10 mouse cellular contexts compared by ENCODE assay signal in genomic region chr13:97774740-97775425, GRCm38 (mm10). TPM values are rescaled to one million over a fixed set of nuclear protein-coding genes. Genes with fewer than 3 reads are reported as not detected.
DNase-seq lines count a peak whose midpoint lies in the region; ATAC-seq and TF ChIP-seq lines count a peak whose summit lies in the region.
"Had no signal": no experiment of that assay in that cellular context is flagged by ENCODE, and none has a peak within 500 bp of the region (broad histone marks: within the 10 kb centered on the region; RNA-seq: fewer than 3 reads in every experiment).

No protein-coding gene starts in this region.

- H3K9me3 ChIP-seq in kidney, embryonic 14.5 days (ENCODE audit: control insufficient read depth, low read length), result peaks cover 4% of the 10 kb centered on the region; the same call in 1 of the 2 replicates
- H3K9me3 ChIP-seq: embryonic facial prominence, embryonic 13.5 days had no signal

- ATAC-seq in kidney, embryonic 14.5 days (ENCODE audit: low FRiP score, low TSS enrichment), result no peak
- ATAC-seq in megakaryocyte-erythroid progenitor cell, adult 5-6 weeks (replicated peaks; ENCODE audit: low FRiP score, low TSS enrichment, poor library complexity, severe bottlenecking), result no peak

- no peak overlapping the region for H3ac ChIP-seq in myocyte (ENCODE audit: control insufficient read depth, insufficient read length)

- no peak overlapping the region for H3K4me3 ChIP-seq in kidney, embryonic 14.5 days (ENCODE audit: low read length)
- H3K4me3 ChIP-seq in myocyte, result no peak overlapping the region
- H3K4me3 ChIP-seq: embryonic facial prominence, embryonic 13.5 days had no signal

- TF ChIP-seq POLR2A in brain, embryonic 14.5 days (IDR thresholded peaks at IDR 0.05; ENCODE audit: borderline replicate concordance, extremely low read depth, insufficient read depth, insufficient read length, poor library complexity, severe bottlenecking), result no peak
- peak; percentile 39 for TF ChIP-seq POLR2A in myocyte (IDR thresholded peaks at IDR 0.05; ENCODE audit: insufficient read length, low read depth)

- H3K4me1 ChIP-seq in kidney, embryonic 14.5 days (ENCODE audit: control insufficient read depth, insufficient read depth, low read length), result peaks cover 2% of the 10 kb centered on the region; the same call in 1 of the 2 replicates

- no peaks in the 10 kb centered on the region for H3K36me3 ChIP-seq in kidney, embryonic 14.5 days (ENCODE audit: control insufficient read depth, insufficient read depth, low read length)
- no peaks in the 10 kb centered on the region for H3K36me3 ChIP-seq in myocyte (ENCODE audit: control insufficient read depth, insufficient read depth)
- H3K36me3 ChIP-seq: embryonic facial prominence, embryonic 13.5 days; G1E had no signal

- DNase-seq in kidney, postnatal 10 days, result peak; percentile 47
- DNase-seq in brain, embryonic 14.5 days (ENCODE audit: low read depth), result peak; percentile 87
- DNase-seq in heart, adult 18-20 months, result peak; percentile 74 to 84
- peak; percentile 56 to 64 for DNase-seq in layer of hippocampus, postnatal 10 days (ENCODE audit: low spot score in 2 of 2)
- DNase-seq in urinary bladder, postnatal 10 days (ENCODE audit: low spot score), result no peak

- no peak overlapping the region for H3K27ac ChIP-seq in kidney, embryonic 14.5 days (ENCODE audit: low read depth, low read length)
- H3K27ac ChIP-seq: embryonic facial prominence, embryonic 13.5 days had no signal

- no peak overlapping the region for H3K4me2 ChIP-seq in kidney, embryonic 14.5 days (replicated peaks; ENCODE audit: low read depth, low read length)
- H3K4me2 ChIP-seq in myocyte (ENCODE audit: low read depth), result peak overlapping the region; percentile 38
- H3K4me2 ChIP-seq: embryonic facial prominence, embryonic 13.5 days had no signal

- H3K9ac ChIP-seq in kidney, embryonic 14.5 days (ENCODE audit: low read depth, low read length), result no peak overlapping the region
- H3K9ac ChIP-seq: embryonic facial prominence, embryonic 13.5 days had no signal

- no peaks in the 10 kb centered on the region for H3K27me3 ChIP-seq in kidney, embryonic 14.5 days (ENCODE audit: control insufficient read depth, insufficient read depth, low read length)
- no peaks in the 10 kb centered on the region for H3K27me3 ChIP-seq in myocyte (ENCODE audit: control insufficient read depth, insufficient read depth, insufficient read length)
- H3K27me3 ChIP-seq: embryonic facial prominence, embryonic 13.5 days had no signal

- no peak for TF ChIP-seq CTCF in brain, embryonic 14.5 days (IDR thresholded peaks at IDR 0.05; ENCODE audit: borderline replicate concordance, extremely low read depth, insufficient read depth, insufficient read length)

- 69% methylated on average over 10 of the region's 10 CpGs for WGBS in kidney, embryonic 14.5 days

- H3K79me2 ChIP-seq in myocyte (ENCODE audit: control insufficient read depth, insufficient read depth), result no peaks in the 10 kb centered on the region

TF ChIP-seq in myocyte, 11 proteins besides CTCF, POLR2A, EP300 and RAD21:
- TF ChIP-seq MYOD1 (IDR thresholded peaks at IDR 0.05; ENCODE audit: control insufficient read depth in 1 of 3, insufficient read length in 2 of 3, low read depth in 2 of 3), result peak; percentile 19 to 99 (median 99)
- TF ChIP-seq E2F4 (IDR thresholded peaks at IDR 0.05; ENCODE audit: insufficient read depth), result no peak
- no peak for TF ChIP-seq USF1 (IDR thresholded peaks at IDR 0.05; ENCODE audit: low read depth)
- TF ChIP-seq REST (IDR thresholded peaks at IDR 0.05; ENCODE audit: insufficient read depth, insufficient read length), result no peak
- TF ChIP-seq TCF3 (IDR thresholded peaks at IDR 0.05; ENCODE audit: insufficient read length, low read depth), result peak; percentile 94
- TF ChIP-seq MYOG (IDR thresholded peaks at IDR 0.05; ENCODE audit: control insufficient read depth in 1 of 3, insufficient read depth in 1 of 3, insufficient read length in 2 of 3, low read depth in 2 of 3), result peak; percentile 76 to 99 (median 99)
- TF ChIP-seq SRF (IDR thresholded peaks at IDR 0.05; ENCODE audit: control insufficient read depth, insufficient read length, low read depth), result peak; percentile 68
- peak; percentile 77 for TF ChIP-seq MAX (IDR thresholded peaks at IDR 0.05; ENCODE audit: low read depth)
- peak; percentile 55 for TF ChIP-seq CEBPB (IDR thresholded peaks at IDR 0.05; ENCODE audit: insufficient read depth, poor library complexity, severe bottlenecking)
- no peak for TF ChIP-seq POLR2AphosphoS2 (IDR thresholded peaks at IDR 0.05; ENCODE audit: insufficient read length, low read depth)
- peak; percentile 92 for TF ChIP-seq TCF12 (IDR thresholded peaks at IDR 0.05; ENCODE audit: insufficient read depth, poor library complexity, severe bottlenecking)

RNA-seq across cellular contexts. Expression of gene Gm10260, which starts 14.5 kb away (rescaled TPM):
- 9.0 and 10.0 TPM in 2 replicates for polyA plus RNA-seq in kidney, embryonic 14.5 days (2014; fragmentation: Nextera tagmentation; extraction: Ambion mirVana)
- polyA plus RNA-seq in brain, embryonic 14.5 days (2012; rRNA removed), result 2.2 and 4.8 TPM in 2 replicates
- total RNA-seq in heart, adult 18-20 months (2021), result 100 to 1,000 TPM; 108 to 118 TPM
- total RNA-seq in layer of hippocampus, postnatal 10 days (2021), result 100 to 1,000 TPM; 124 to 137 TPM
- polyA plus RNA-seq in myocyte (2012; fragmentation: generic; extraction: Trizol), result 4,315 TPM
- 16.8 and 21.6 TPM in 2 replicates for total RNA-seq in megakaryocyte-erythroid progenitor cell, adult 5-6 weeks (2014; fragmentation: Nextera tagmentation)
- total RNA-seq in megakaryocyte-erythroid progenitor cell, adult 5-6 weeks (2017), result 12.6 and 52.9 TPM in 2 replicates
